ENCODE assay signal across 8 mouse cellular contexts in the genomic region with DNA sequence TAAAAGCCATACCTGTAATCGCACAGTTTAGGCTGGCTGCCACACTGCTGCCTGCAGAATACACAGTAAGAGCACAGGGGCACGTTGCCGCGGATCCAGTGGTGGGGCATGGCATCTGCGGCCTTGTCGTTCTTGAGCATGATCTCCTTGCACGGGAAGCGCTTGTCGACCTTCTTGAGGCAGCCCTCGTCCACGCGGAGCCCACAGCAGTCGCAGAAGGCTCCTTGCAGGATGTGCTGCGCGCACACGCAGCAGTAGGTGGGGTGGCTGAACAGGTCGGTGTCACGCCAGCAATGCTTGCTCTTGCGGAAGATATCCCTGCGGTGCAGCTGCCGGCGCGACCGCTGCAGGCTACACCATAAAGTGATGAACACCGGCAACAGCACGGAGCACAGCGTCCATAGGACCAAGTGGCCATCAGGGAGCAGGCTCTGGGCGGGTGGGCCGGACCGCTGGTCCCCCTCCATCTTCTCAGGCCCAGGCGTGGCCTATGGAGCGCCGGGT. TPM values are rescaled to one million over a fixed set of nuclear protein-coding genes. Genes with fewer than 3 reads are reported as not detected.
DNase-seq lines count a peak whose midpoint lies in the region; ATAC-seq and TF ChIP-seq lines count a peak whose summit lies in the region.

No protein-coding gene starts in this region.

- intact Hi-C loops in heart, adult 2 months (cut with DNase I) = loop anchor here (2.0 to 10.0 kb wide), 3 partner anchors 31 to 195 kb away; a partner anchor contains a TSS

- peak; percentile 65; the same call in 1 of the 2 replicates for ATAC-seq in embryonic facial prominence, embryonic 15.5 days (ENCODE audit: insufficient number of reproducible peaks, low FRiP score, low TSS enrichment, low read depth)
- peak; percentile 82 for ATAC-seq in hindbrain, embryonic 15.5 days (ENCODE audit: low FRiP score, low read depth)
- peak; percentile 35 for ATAC-seq in liver, embryonic 15.5 days (ENCODE audit: insufficient read depth)
- ATAC-seq in neural tube, embryonic 15.5 days (ENCODE audit: low FRiP score) = peak; percentile 70

- TF ChIP-seq EP300 in heart, adult 2 months (IDR thresholded peaks at IDR 0.05; ENCODE audit: insufficient read depth, low read depth, low read length) = no peak
- TF ChIP-seq EP300 in ES-Bruce4 (IDR thresholded peaks at IDR 0.05; ENCODE audit: insufficient read depth, low read depth, low read length) = no peak

- no peaks in the 10 kb centered on the region for H3K27me3 ChIP-seq in heart, adult 2 months (ENCODE audit: control insufficient read depth, insufficient read depth, low read length)
- H3K27me3 ChIP-seq in ES-Bruce4 (ENCODE audit: control insufficient read depth, insufficient read depth, low read length, poor library complexity, severe bottlenecking) = no peaks in the 10 kb centered on the region
- H3K27me3 ChIP-seq in embryonic facial prominence, embryonic 15.5 days = no peaks in the 10 kb centered on the region
- no peaks in the 10 kb centered on the region for H3K27me3 ChIP-seq in hindbrain, embryonic 15.5 days
- H3K27me3 ChIP-seq in liver, embryonic 15.5 days = no peaks in the 10 kb centered on the region
- no peaks in the 10 kb centered on the region for H3K27me3 ChIP-seq in neural tube, embryonic 15.5 days (replicated peaks)

- DNase-seq in heart, adult 2 months = no peak
- no peak for DNase-seq in heart, postnatal 4 days
- no peak for DNase-seq in MN1 (ENCODE audit: low spot score)

- TF ChIP-seq POLR2A in heart, adult 2 months (IDR thresholded peaks at IDR 0.05; ENCODE audit: insufficient read depth, low read depth, low read length) = no peak
- no peak for TF ChIP-seq POLR2A in ES-Bruce4 (IDR thresholded peaks at IDR 0.05; ENCODE audit: insufficient read depth, low read length)

- peaks cover 10% of the 10 kb centered on the region for H3K36me3 ChIP-seq in heart, adult 2 months (ENCODE audit: control insufficient read depth, insufficient read depth, low read length)
- peaks cover 22% of the 10 kb centered on the region for H3K36me3 ChIP-seq in ES-Bruce4 (ENCODE audit: control insufficient read depth, insufficient read depth, low read length, poor library complexity, severe bottlenecking)
- H3K36me3 ChIP-seq in embryonic facial prominence, embryonic 15.5 days = peaks cover under 1% of the 10 kb centered on the region; the same call in 1 of the 2 replicates
- peaks cover 3% of the 10 kb centered on the region for H3K36me3 ChIP-seq in hindbrain, embryonic 15.5 days
- no peaks in the 10 kb centered on the region for H3K36me3 ChIP-seq in liver, embryonic 15.5 days (replicated peaks)
- peaks cover 3% of the 10 kb centered on the region; the same call in 1 of the 2 replicates for H3K36me3 ChIP-seq in neural tube, embryonic 15.5 days

- no peaks in the 10 kb centered on the region for H3K9me3 ChIP-seq in ES-Bruce4 (replicated peaks; ENCODE audit: control insufficient read depth, insufficient read depth, low read length, poor library complexity, severe bottlenecking)
- H3K9me3 ChIP-seq in embryonic facial prominence, embryonic 15.5 days (replicated peaks) = no peaks in the 10 kb centered on the region
- H3K9me3 ChIP-seq in hindbrain, embryonic 15.5 days = no peaks in the 10 kb centered on the region
- no peaks in the 10 kb centered on the region for H3K9me3 ChIP-seq in liver, embryonic 15.5 days (replicated peaks)
- H3K9me3 ChIP-seq in neural tube, embryonic 15.5 days (replicated peaks) = no peaks in the 10 kb centered on the region

- H3K27ac ChIP-seq in heart, adult 2 months = peak overlapping the region; percentile 82
- H3K27ac ChIP-seq in ES-Bruce4 (ENCODE audit: insufficient read depth, low read length) = no peak overlapping the region
- H3K27ac ChIP-seq in embryonic facial prominence, embryonic 15.5 days (replicated peaks) = 0 out of 2 replicates have a peak overlapping the region, but pooled peaks have one; percentile 19
- peak overlapping the region; percentile 84 for H3K27ac ChIP-seq in hindbrain, embryonic 15.5 days (replicated peaks)
- no peak overlapping the region; the same call in 1 of the 2 replicates for H3K27ac ChIP-seq in liver, embryonic 15.5 days (replicated peaks)
- peak overlapping the region; percentile 85 for H3K27ac ChIP-seq in neural tube, embryonic 15.5 days (replicated peaks)

- H3K9ac ChIP-seq in heart, adult 2 months (ENCODE audit: low read depth, low read length) = peak overlapping the region; percentile 87
- peak overlapping the region; percentile 77 for H3K9ac ChIP-seq in ES-Bruce4 (ENCODE audit: low read depth, poor library complexity, severe bottlenecking)
- peak overlapping the region; percentile 73 for H3K9ac ChIP-seq in embryonic facial prominence, embryonic 15.5 days
- H3K9ac ChIP-seq in hindbrain, embryonic 15.5 days = peak overlapping the region; percentile 84
- H3K9ac ChIP-seq in liver, embryonic 15.5 days = peak overlapping the region; percentile 64
- peak overlapping the region; percentile 89 for H3K9ac ChIP-seq in neural tube, embryonic 15.5 days (replicated peaks)

- H3K4me1 ChIP-seq in heart, adult 2 months (ENCODE audit: control insufficient read depth, insufficient read depth, low read length) = peaks cover 8% of the 10 kb centered on the region
- H3K4me1 ChIP-seq in ES-Bruce4 (ENCODE audit: control insufficient read depth, insufficient read depth, low read length) = no peaks in the 10 kb centered on the region
- peaks cover 21% of the 10 kb centered on the region for H3K4me1 ChIP-seq in embryonic facial prominence, embryonic 15.5 days
- peaks cover 31% of the 10 kb centered on the region for H3K4me1 ChIP-seq in hindbrain, embryonic 15.5 days (replicated peaks)
- peaks cover 42% of the 10 kb centered on the region for H3K4me1 ChIP-seq in liver, embryonic 15.5 days (replicated peaks)
- H3K4me1 ChIP-seq in neural tube, embryonic 15.5 days = peaks cover 32% of the 10 kb centered on the region

- peak overlapping the region; percentile 95 for H3K4me3 ChIP-seq in heart, adult 2 months
- peak overlapping the region; percentile 82 for H3K4me3 ChIP-seq in ES-Bruce4 (ENCODE audit: low read depth, low read length)
- H3K4me3 ChIP-seq in embryonic facial prominence, embryonic 15.5 days (replicated peaks) = peak overlapping the region; percentile 84
- peak overlapping the region; percentile 89 for H3K4me3 ChIP-seq in hindbrain, embryonic 15.5 days
- peak overlapping the region; percentile 69 for H3K4me3 ChIP-seq in liver, embryonic 15.5 days (replicated peaks)
- H3K4me3 ChIP-seq in neural tube, embryonic 15.5 days (replicated peaks) = peak overlapping the region; percentile 97

- under 1% methylated on average over 33 of the region's 33 CpGs for WGBS in heart, adult 2 months
- under 1% methylated on average over 33 of the region's 33 CpGs for WGBS in embryonic facial prominence, embryonic 15.5 days
- under 1% methylated on average over 33 of the region's 33 CpGs for WGBS in hindbrain, embryonic 15.5 days
- WGBS in liver, embryonic 15.5 days (ENCODE audit: insufficient replicate concordance) = under 1% methylated on average over 33 of the region's 33 CpGs
- under 1% methylated on average over 33 of the region's 33 CpGs for WGBS in neural tube, embryonic 15.5 days

- TF ChIP-seq CTCF in heart, adult 2 months (IDR thresholded peaks at IDR 0.05) = peak; percentile 11; the same call in 1 of the 2 replicates
- TF ChIP-seq CTCF in ES-Bruce4 (IDR thresholded peaks at IDR 0.05; ENCODE audit: low read depth, low read length) = no peak

- H3K4me2 ChIP-seq in embryonic facial prominence, embryonic 15.5 days (replicated peaks) = peak overlapping the region; percentile 94
- peak overlapping the region; percentile 80 for H3K4me2 ChIP-seq in hindbrain, embryonic 15.5 days
- H3K4me2 ChIP-seq in liver, embryonic 15.5 days = peak overlapping the region; percentile 99
- peak overlapping the region; percentile 89 for H3K4me2 ChIP-seq in neural tube, embryonic 15.5 days

- H3K79me2 ChIP-seq in heart, adult 2 months (replicated peaks; ENCODE audit: control insufficient read depth, insufficient read depth, low read length) = no peaks in the 10 kb centered on the region

RNA-seq across cellular contexts. Expression of a gene that starts 6.7 kb away (rescaled TPM):
- 10 to 100 TPM in 1 of 2 experiments, 1 to 10 TPM in 1; 9.3 to 12.4 TPM for total RNA-seq in heart, adult 2 months (2021)
- polyA plus RNA-seq in heart, adult 2 months (2012; rRNA removed) = 5.6 and 8.2 TPM in 2 replicates
- 10 to 100 TPM; 12.4 to 13.6 TPM for total RNA-seq in heart, postnatal 4 days (2021)
- 11.3 and 12.8 TPM in 2 replicates for polyA plus RNA-seq in ES-Bruce4 (2011; ENCODE audit: insufficient read depth, insufficient read length, low read depth, missing spikeins)
- polyA plus RNA-seq in embryonic facial prominence, embryonic 15.5 days (2015; fragmentation: Nextera tagmentation; extraction: Ambion mirVana) = 3.8 and 4.0 TPM in 2 replicates
- polyA plus RNA-seq in hindbrain, embryonic 15.5 days (2015; fragmentation: Nextera tagmentation; extraction: Ambion mirVana) = 17.2 and 17.3 TPM in 2 replicates
- 0.40 and 0.62 TPM in 2 replicates for polyA plus RNA-seq in liver, embryonic 15.5 days (2015; fragmentation: Nextera tagmentation; extraction: Ambion mirVana)
- 16.0 and 17.5 TPM in 2 replicates for polyA plus RNA-seq in neural tube, embryonic 15.5 days (2015; fragmentation: Nextera tagmentation; extraction: Ambion mirVana)

RNA-seq across cellular contexts. Expression of a gene that starts 13.7 kb away (rescaled TPM):
- not detected for total RNA-seq in heart, adult 2 months (2021)
- polyA plus RNA-seq in heart, adult 2 months (2012; rRNA removed) = 0.27 TPM in 1 of 2 replicates, not detected in the other
- total RNA-seq in heart, postnatal 4 days (2021) = not detected
- not detected in 2 replicates for polyA plus RNA-seq in ES-Bruce4 (2011; ENCODE audit: insufficient read depth, insufficient read length, low read depth, missing spikeins)
- polyA plus RNA-seq in embryonic facial prominence, embryonic 15.5 days (2015; fragmentation: Nextera tagmentation; extraction: Ambion mirVana) = 2.0 and 2.6 TPM in 2 replicates
- polyA plus RNA-seq in hindbrain, embryonic 15.5 days (2015; fragmentation: Nextera tagmentation; extraction: Ambion mirVana) = not detected in 2 replicates
- polyA plus RNA-seq in liver, embryonic 15.5 days (2015; fragmentation: Nextera tagmentation; extraction: Ambion mirVana) = not detected in 2 replicates
- polyA plus RNA-seq in neural tube, embryonic 15.5 days (2015; fragmentation: Nextera tagmentation; extraction: Ambion mirVana) = 9.3 TPM in 1 of 2 replicates, not detected in the other

Comparison
In these comparisons a context has a peak if more than half of its experiments do, and no peak if none do; other contexts are left out.
1. H3K27ac ChIP-seq: peak in heart, adult 2 months (single experiment), embryonic facial prominence, embryonic 15.5 days (single experiment), hindbrain, embryonic 15.5 days (single experiment) and neural tube, embryonic 15.5 days (single experiment); none in ES-Bruce4 (single experiment) and liver, embryonic 15.5 days (single experiment).
2. Peak in every context shown above with its lines, with median percentiles within 50 percentile points of each other: H3K4me3 ChIP-seq, H3K9ac ChIP-seq, ATAC-seq and H3K4me2 ChIP-seq.